Mouse (Mus musculus): ENCODE measurements around the gene Nup62cl. TPM values are rescaled to one million over a fixed set of nuclear protein-coding genes. Genes with fewer than 3 reads are reported as not detected.

The Nup62cl gene
- 1.9 and 2.0 TPM in 2 replicates for polyA plus RNA-seq (2015; fragmentation: Nextera tagmentation; extraction: Ambion mirVana)

- peak; percentile 12 for DNase-seq (ENCODE audit: low spot score)
These were observed at the start of gene Nup62cl, which contains the start of gene Pih1h3b for GRCm38 (mm10) chrX:140062135-140062975. Gene Nup62cl, minus strand, starts transcription at chrX:140062712. Gene Pih1h3b, plus strand, starts transcription at chrX:140062879.

GRCm38 (mm10) chrX:140094066-140094465, 31.6 kb upstream of the Nup62cl start:
- DNase-seq (ENCODE audit: low spot score), result no peak

DNA sequence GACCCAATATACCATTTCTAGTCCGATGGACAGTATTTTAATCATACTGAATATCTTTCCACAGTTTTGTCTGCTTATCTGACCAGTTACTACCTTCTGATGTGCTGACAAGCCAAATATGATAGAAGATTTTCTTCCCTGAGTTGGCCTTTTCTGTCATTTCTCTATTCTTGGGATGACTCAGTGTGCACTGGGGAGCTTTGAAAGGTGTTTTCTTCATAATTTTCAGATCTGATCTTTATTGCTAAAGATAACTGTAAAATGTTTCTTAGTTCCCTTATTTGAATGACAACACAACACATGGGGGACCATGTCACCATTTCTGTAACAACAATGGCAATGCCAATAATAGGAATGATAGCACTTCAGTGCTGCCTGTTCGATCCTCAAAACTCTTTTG, 20.0 kb upstream of the Nup62cl start:
- DNase-seq (ENCODE audit: low spot score), result no peak

DNA sequence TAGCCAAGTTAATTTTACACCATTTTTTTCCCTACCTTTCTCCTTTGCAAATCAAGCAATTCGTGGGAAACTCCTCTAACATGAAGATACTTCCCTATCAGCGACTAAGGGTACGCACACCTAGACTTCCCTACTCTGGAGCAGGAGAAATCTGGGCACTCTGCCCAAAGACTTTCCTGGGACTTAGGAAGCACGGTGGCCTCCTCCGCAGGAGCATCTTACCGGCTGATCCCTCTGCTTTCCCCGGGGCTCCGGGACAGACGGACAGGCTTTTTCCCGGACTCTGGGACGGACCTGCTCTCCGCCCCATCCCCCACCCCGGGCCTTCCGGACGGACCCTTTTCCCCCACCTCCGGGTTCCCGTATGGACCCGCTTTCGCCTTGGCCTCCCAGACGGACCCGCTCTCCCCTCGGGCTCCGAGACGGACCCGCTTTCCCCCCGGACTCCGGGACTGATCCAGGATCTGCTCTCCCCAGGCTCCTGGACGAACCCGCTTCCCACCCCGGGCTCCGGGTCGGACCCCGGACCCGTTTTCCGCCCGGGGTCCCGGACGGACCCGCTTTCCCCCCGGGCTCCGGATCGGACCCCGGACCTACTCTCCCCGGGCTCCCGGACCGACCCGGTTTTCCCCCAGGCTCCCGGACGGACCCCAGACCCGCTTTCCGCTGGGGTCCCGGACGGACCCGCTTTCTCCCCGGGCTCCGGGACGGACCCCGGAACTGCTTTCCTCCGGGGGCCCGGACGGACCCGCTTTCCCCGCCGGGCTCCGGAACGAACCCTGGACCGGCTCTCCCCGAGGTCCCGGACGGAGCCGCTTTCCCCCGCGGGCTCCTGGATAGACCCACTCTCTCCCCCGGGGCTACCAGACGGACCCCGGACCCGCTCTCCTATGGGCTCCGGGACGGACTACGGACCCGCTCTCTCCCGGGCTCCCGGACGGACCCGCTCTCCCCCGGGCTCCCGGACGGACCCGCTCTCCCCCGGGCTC, 1.3 kb downstream of the Nup62cl start:
- DNase-seq (ENCODE audit: low spot score), result no peak

DNA sequence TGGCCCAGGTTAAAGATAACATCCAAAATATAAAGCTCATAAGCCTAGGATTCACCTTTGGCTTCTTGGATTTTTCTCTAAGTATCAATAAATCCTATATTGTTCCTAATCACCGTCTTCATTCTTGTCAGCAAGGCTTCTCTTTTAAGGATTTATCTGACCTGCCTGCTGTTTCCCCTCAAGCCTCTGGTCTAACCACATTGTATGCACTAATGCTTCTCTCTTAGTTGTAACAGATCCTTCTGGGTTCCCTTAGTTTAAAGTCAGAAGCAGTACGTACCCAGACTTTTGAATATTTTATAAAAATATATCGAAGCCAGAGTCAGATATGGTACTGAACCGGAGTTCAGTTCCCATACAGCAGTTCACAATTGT, 63.8 kb downstream of the Nup62cl start:
- DNase-seq (ENCODE audit: low spot score), result no peak

DNA sequence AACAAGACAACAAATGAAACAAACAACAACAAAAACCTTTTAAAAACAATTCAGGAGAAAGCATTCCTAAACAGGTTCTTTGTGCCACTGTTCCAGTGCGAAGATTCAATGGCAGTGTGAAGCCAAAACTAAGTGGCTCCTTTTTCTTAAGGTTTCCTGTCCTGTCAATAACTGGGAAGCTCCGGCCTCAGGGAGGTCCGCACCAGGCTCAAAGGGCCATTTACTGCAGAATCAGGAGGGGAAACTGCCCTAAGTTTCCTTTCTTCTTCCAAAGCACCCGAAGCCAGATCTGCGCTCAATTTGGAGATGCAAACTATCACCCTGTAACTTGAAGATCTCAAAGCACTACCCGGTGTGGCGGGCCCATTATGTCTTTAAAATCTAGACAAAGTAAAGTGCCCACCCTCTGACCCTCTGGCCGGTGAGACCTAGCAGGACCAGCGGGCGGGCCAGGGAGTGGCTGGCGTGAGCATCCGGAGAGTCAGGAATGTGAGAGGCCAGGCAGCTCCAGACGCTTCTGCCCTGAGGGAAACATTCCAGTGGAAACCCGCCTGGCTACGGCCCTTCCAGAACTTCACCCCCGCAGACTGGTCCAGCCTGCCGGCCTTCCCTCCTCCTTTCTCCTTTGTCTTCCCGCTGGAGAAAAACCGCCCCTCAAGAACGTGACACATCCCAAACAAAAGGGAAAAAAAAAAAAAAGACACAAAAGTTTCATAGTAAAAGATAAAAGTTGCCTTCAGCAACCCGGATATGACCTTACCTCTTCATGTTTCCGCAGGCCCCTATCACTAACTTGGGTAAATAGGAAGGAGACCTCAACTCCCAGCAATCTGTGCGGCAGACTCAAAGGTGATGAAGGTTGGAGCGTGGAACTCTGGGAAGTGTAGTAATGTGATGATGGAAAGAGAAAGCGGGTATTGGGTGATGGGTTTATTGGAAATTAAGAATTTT, 64.5 kb downstream of the Nup62cl start, which contains the start of gene Rbm41:
Gene Rbm41, minus strand, starts transcription at position 856 of the 951 bp plus-strand sequence.
- DNase-seq (ENCODE audit: low spot score), result peak; percentile 69

GRCm38 (mm10) chrX:139982115-139982514, 80.4 kb downstream of the Nup62cl start:
- no peak for DNase-seq (ENCODE audit: low spot score)

Other genes with a start within 250 kb of the Nup62cl start
- 3.5 and 4.5 TPM in 2 replicates for gene Morc4, start 191.0 kb downstream of the Nup62cl start, polyA plus RNA-seq (2015; fragmentation: Nextera tagmentation; extraction: Ambion mirVana)
- 3.2 and 4.0 TPM in 2 replicates for gene Rbm41, start 64.1 kb downstream of the Nup62cl start, polyA plus RNA-seq (2015; fragmentation: Nextera tagmentation; extraction: Ambion mirVana)
- gene Pih1h3b, start 167 bp upstream of the Nup62cl start, polyA plus RNA-seq (2015; fragmentation: Nextera tagmentation; extraction: Ambion mirVana), result not detected in 2 replicates

Data from thymus, postnatal 0 days (tissue).